21 mouse cellular contexts compared by ENCODE assay signal in genomic region chr1:87294063-87294710, GRCm38 (mm10). TPM values are rescaled to one million over a fixed set of nuclear protein-coding genes. Genes with fewer than 3 reads are reported as not detected.
DNase-seq lines count a peak whose midpoint lies in the region; ATAC-seq and TF ChIP-seq lines count a peak whose summit lies in the region.
"Had no signal": no experiment of that assay in that cellular context is flagged by ENCODE, and none has a peak within 500 bp of the region (broad histone marks: within the 10 kb centered on the region; RNA-seq: fewer than 3 reads in every experiment).

No protein-coding gene starts in this region.

- H3K79me2 ChIP-seq in liver, adult 2 months (ENCODE audit: control insufficient read depth, insufficient read depth, low read length): no peaks in the 10 kb centered on the region

- DNase-seq in liver, adult 2 months (ENCODE audit: extremely low read depth, low read depth, low spot score): peak; percentile 91
- DNase-seq in liver: no peak
- DNase-seq in kidney, adult 2 months: peak; percentile 86
- DNase-seq in kidney, postnatal 0 days (ENCODE audit: low spot score): peak; percentile 42
- no peak for DNase-seq in layer of hippocampus, adult 2 months (ENCODE audit: low spot score in 2 of 2)
- no peak for DNase-seq in frontal cortex, adult 2 months (ENCODE audit: extremely low spot score in 1 of 2, low spot score in 1 of 2)
- no peak for DNase-seq in layer of hippocampus, postnatal 25 days (ENCODE audit: extremely low spot score in 1 of 2, low spot score in 1 of 2)
- DNase-seq: adrenal gland, postnatal 36 days; cerebellum, adult 11 months; cerebellum, adult 9-11 months; forebrain, postnatal 0 days; heart, postnatal 4 days; layer of hippocampus, adult 9-11 months had no signal

- WGBS in liver, adult 2 months: 32% methylated on average over 4 of the region's 4 CpGs
- 39% methylated on average over 4 of the region's 4 CpGs for WGBS in kidney, adult 2 months
- WGBS in kidney, postnatal 0 days: 46% methylated on average over 4 of the region's 4 CpGs
- WGBS in liver, embryonic 16.5 days (ENCODE audit: insufficient replicate concordance): 50% methylated on average over 4 of the region's 4 CpGs

- ATAC-seq in kidney, postnatal 0 days (replicated peaks; ENCODE audit: low FRiP score, low read depth): peak; percentile 76
- ATAC-seq in liver, embryonic 16.5 days (ENCODE audit: low read depth): peak; percentile 84
- ATAC-seq: forebrain, postnatal 0 days; lung, postnatal 0 days had no signal

- peak overlapping the region; percentile 94 for H3K27ac ChIP-seq in liver, adult 2 months (replicated peaks; ENCODE audit: insufficient read depth, low read depth, low read length)
- peak overlapping the region; percentile 100 for H3K27ac ChIP-seq in kidney, adult 2 months (ENCODE audit: insufficient read depth, low read depth, low read length)
- peak overlapping the region; percentile 90 for H3K27ac ChIP-seq in kidney, postnatal 0 days
- H3K27ac ChIP-seq in liver, embryonic 16.5 days (ENCODE audit: low read length): peak overlapping the region; percentile 35
- H3K27ac ChIP-seq in layer of hippocampus, adult 2 months: no peak overlapping the region
- H3K27ac ChIP-seq: heart, embryonic 15.5 days; hindbrain, embryonic 15.5 days; limb, embryonic 10.5 days; liver, embryonic 14.5 days; macrophage had no signal

- H3K4me1 ChIP-seq in liver, adult 2 months (ENCODE audit: control insufficient read depth, insufficient read depth, low read length): peaks cover 13% of the 10 kb centered on the region
- peaks cover 23% of the 10 kb centered on the region for H3K4me1 ChIP-seq in kidney, adult 2 months (ENCODE audit: control insufficient read depth, insufficient read depth, low read length)
- peaks cover 6% of the 10 kb centered on the region; the same call in 1 of the 2 replicates for H3K4me1 ChIP-seq in kidney, postnatal 0 days (replicated peaks; ENCODE audit: insufficient read depth, low read length)
- no peaks in the 10 kb centered on the region for H3K4me1 ChIP-seq in liver, embryonic 16.5 days (ENCODE audit: control insufficient read depth, low read depth, low read length)
- H3K4me1 ChIP-seq: hindbrain, embryonic 15.5 days; limb, embryonic 10.5 days had no signal

- no peak overlapping the region for H3K9ac ChIP-seq in liver, adult 2 months (ENCODE audit: low read depth, low read length)
- H3K9ac ChIP-seq in kidney, postnatal 0 days (ENCODE audit: low read depth, low read length): no peak overlapping the region
- no peak overlapping the region for H3K9ac ChIP-seq in liver, embryonic 16.5 days (ENCODE audit: low read depth, low read length)
- H3K9ac ChIP-seq: forebrain, postnatal 0 days; heart, embryonic 15.5 days; hindbrain, embryonic 15.5 days; liver, embryonic 14.5 days had no signal

- H3K4me2 ChIP-seq in kidney, postnatal 0 days (ENCODE audit: low read length): peak overlapping the region; percentile 23; the same call in 1 of the 2 replicates
- H3K4me2 ChIP-seq in liver, embryonic 16.5 days (ENCODE audit: low read depth, low read length): no peak overlapping the region
- H3K4me2 ChIP-seq: heart, embryonic 15.5 days; hindbrain, embryonic 15.5 days had no signal

- no peaks in the 10 kb centered on the region for H3K9me3 ChIP-seq in kidney, postnatal 0 days (replicated peaks; ENCODE audit: low read length)
- H3K9me3 ChIP-seq in liver, embryonic 16.5 days (replicated peaks; ENCODE audit: control insufficient read depth, low read length): no peaks in the 10 kb centered on the region
- H3K9me3 ChIP-seq: heart, embryonic 15.5 days; hindbrain, embryonic 15.5 days; limb, embryonic 10.5 days had no signal

- TF ChIP-seq CTCF in liver, adult 2 months (IDR thresholded peaks at IDR 0.05; ENCODE audit: low read depth, low read length): no peak
- TF ChIP-seq CTCF in kidney, adult 2 months (conservative IDR thresholded peaks at IDR 0.05; ENCODE audit: insufficient read depth, insufficient read length, low read depth, low read length): no peak
- no peak for TF ChIP-seq CTCF in kidney, postnatal 0 days (IDR thresholded peaks at IDR 0.05; ENCODE audit: low read depth)
- TF ChIP-seq CTCF in layer of hippocampus, adult 2 months (conservative IDR thresholded peaks at IDR 0.05): no peak

- H3K27me3 ChIP-seq in liver, adult 2 months (ENCODE audit: control insufficient read depth, insufficient read depth, low read length): no peaks in the 10 kb centered on the region
- H3K27me3 ChIP-seq in kidney, adult 2 months (replicated peaks; ENCODE audit: control insufficient read depth, insufficient read depth, low read length): no peaks in the 10 kb centered on the region
- H3K27me3 ChIP-seq in kidney, postnatal 0 days (ENCODE audit: insufficient read depth, low read length): no peaks in the 10 kb centered on the region
- H3K27me3 ChIP-seq in liver, embryonic 16.5 days (ENCODE audit: control insufficient read depth, insufficient read depth, low read depth, low read length): no peaks in the 10 kb centered on the region
- H3K27me3 ChIP-seq: heart, embryonic 15.5 days; hindbrain, embryonic 15.5 days had no signal

- no peak overlapping the region for H3K4me3 ChIP-seq in liver, adult 2 months (ENCODE audit: insufficient read depth, low read depth, low read length)
- no peak overlapping the region for H3K4me3 ChIP-seq in kidney, adult 2 months (ENCODE audit: insufficient read depth, low read depth, low read length)
- no peak overlapping the region for H3K4me3 ChIP-seq in kidney, postnatal 0 days (replicated peaks; ENCODE audit: low read depth, low read length)
- H3K4me3 ChIP-seq in liver, embryonic 16.5 days (ENCODE audit: low read depth, low read length): no peak overlapping the region
- H3K4me3 ChIP-seq in layer of hippocampus, adult 2 months: no peak overlapping the region
- H3K4me3 ChIP-seq: heart, embryonic 15.5 days; hindbrain, embryonic 15.5 days; limb, embryonic 10.5 days had no signal

- no peak for TF ChIP-seq POLR2A in liver, adult 2 months (IDR thresholded peaks at IDR 0.05; ENCODE audit: extremely low read depth, insufficient read depth, low read length)
- TF ChIP-seq POLR2A in kidney, adult 2 months (IDR thresholded peaks at IDR 0.05; ENCODE audit: low read depth, low read length): no peak

- no peaks in the 10 kb centered on the region for H3K36me3 ChIP-seq in liver, adult 2 months (ENCODE audit: control insufficient read depth, insufficient read depth, low read length)
- H3K36me3 ChIP-seq in kidney, adult 2 months (ENCODE audit: control insufficient read depth, insufficient read depth, low read length): no peaks in the 10 kb centered on the region
- H3K36me3 ChIP-seq in kidney, postnatal 0 days (ENCODE audit: insufficient read depth, low read length): no peaks in the 10 kb centered on the region
- no peaks in the 10 kb centered on the region for H3K36me3 ChIP-seq in liver, embryonic 16.5 days (ENCODE audit: control insufficient read depth, insufficient read depth)
- H3K36me3 ChIP-seq: heart, embryonic 15.5 days; hindbrain, embryonic 15.5 days; limb, embryonic 10.5 days had no signal

RNA-seq across cellular contexts. Expression of gene Efhd1, which starts 30.0 kb away (rescaled TPM):
- 0.54 TPM in 1 of 2 replicates, not detected in the other for total RNA-seq in liver, adult 2 months (2014; rRNA removed)
- 0.22 and 0.24 TPM in 2 replicates for polyA plus RNA-seq in liver, adult 2 months (2012; rRNA removed)
- 152 and 161 TPM in 2 replicates for polyA plus RNA-seq in kidney, adult 2 months (2012; rRNA removed)
- polyA plus RNA-seq in kidney, postnatal 0 days (2015; fragmentation: Nextera tagmentation; extraction: Ambion mirVana): 40.4 and 42.5 TPM in 2 replicates
- 0.09 and 0.19 TPM in 2 replicates for polyA plus RNA-seq in liver, embryonic 16.5 days (2015; fragmentation: Nextera tagmentation; extraction: Ambion mirVana)
- 10 to 100 TPM; 13.6 to 15.0 TPM for total RNA-seq in layer of hippocampus, adult 2 months (2021)
- 27.6 and 29.0 TPM in 2 replicates for polyA plus RNA-seq in frontal cortex, adult 2 months (2012; rRNA removed)
- total RNA-seq in layer of hippocampus, postnatal 25 days (2021): 10 to 100 TPM; 16.3 to 17.2 TPM
- total RNA-seq: common myeloid progenitor, adult 5-6 weeks had no signal
- polyA plus RNA-seq: liver, embryonic 14.5 days had no signal

RNA-seq across cellular contexts. Expression of gene Gigyf2, which starts 32.6 kb away (rescaled TPM):
- total RNA-seq in liver, adult 2 months (2014; rRNA removed): 39.2 and 39.7 TPM in 2 replicates
- 15.8 and 21.1 TPM in 2 replicates for polyA plus RNA-seq in liver, adult 2 months (2012; rRNA removed)
- polyA plus RNA-seq in kidney, adult 2 months (2012; rRNA removed): 40.4 and 47.1 TPM in 2 replicates
- polyA plus RNA-seq in kidney, postnatal 0 days (2015; fragmentation: Nextera tagmentation; extraction: Ambion mirVana): 44.1 and 50.6 TPM in 2 replicates
- 17.3 and 17.9 TPM in 2 replicates for polyA plus RNA-seq in liver, embryonic 16.5 days (2015; fragmentation: Nextera tagmentation; extraction: Ambion mirVana)
- 100 to 1,000 TPM; 144 to 148 TPM for total RNA-seq in layer of hippocampus, adult 2 months (2021)
- polyA plus RNA-seq in frontal cortex, adult 2 months (2012; rRNA removed): 64.0 and 74.3 TPM in 2 replicates
- total RNA-seq in layer of hippocampus, postnatal 25 days (2021): 100 to 1,000 TPM in 1 of 2 experiments, 10 to 100 TPM in 1; 96.8 to 112 TPM

Comparison
In these comparisons a context has a peak if more than half of its experiments do, and no peak if none do; other contexts are left out.
1. DNase-seq: peak in liver, adult 2 months (single experiment), kidney, adult 2 months (single experiment) and kidney, postnatal 0 days (single experiment); none in liver (single experiment), layer of hippocampus, adult 2 months (0 of 2), frontal cortex, adult 2 months (0 of 2) and layer of hippocampus, postnatal 25 days (0 of 2).
2. RNA of gene Efhd1, which starts 30.0 kb away (polyA plus RNA-seq): 152 to 161 TPM in kidney, adult 2 months, 40.4 to 42.5 TPM in kidney, postnatal 0 days and 27.6 to 29.0 TPM in frontal cortex, adult 2 months; 0.22 to 0.24 TPM in liver, adult 2 months and 0.09 to 0.19 TPM in liver, embryonic 16.5 days; every median in the first group is over 10 times any median in the second.